Mouse (Mus musculus): ENCODE data around the gene D8Ertd738e.

DNA sequence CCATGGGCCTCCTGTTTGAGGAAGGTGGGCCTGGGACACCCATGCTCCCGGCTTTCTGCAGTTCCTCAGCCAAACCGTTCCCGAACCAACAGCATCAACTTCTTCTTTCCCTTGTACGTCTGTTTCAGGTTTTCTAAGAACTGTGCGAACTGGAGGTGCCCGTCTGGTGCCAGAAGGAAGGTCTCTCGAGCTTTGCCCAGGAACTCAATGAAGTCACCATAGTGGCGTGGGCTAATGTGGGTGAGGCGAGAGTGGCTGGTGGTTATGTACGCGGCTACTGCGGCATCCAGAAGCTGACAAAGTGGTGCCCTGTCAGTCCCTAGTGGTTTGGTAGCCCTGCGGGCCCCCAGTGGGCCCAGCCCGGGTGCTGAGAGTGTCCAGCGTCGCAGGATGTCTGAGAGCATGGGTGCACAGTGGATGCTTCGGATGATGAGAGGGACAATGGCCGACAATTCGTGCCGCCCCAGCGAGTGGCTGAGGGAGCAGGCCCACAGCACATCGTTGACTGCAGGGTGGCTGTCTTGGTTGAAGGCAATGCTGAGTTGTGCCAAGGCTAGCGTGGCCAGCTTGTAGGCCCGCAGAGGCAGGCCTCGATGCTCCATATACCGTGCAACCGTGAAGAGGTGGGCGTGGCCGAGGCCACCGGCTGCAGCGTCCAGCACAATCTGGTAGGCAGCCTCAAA, 37.5 kb downstream of the D8Ertd738e start:
- TF ChIP-seq POLR2A (IDR thresholded peaks at IDR 0.05; ENCODE audit: borderline replicate concordance, extremely low read depth, low read depth, low read length) (no peak), CTCF (IDR thresholded peaks at IDR 0.05; ENCODE audit: insufficient read depth, low read length) (no peak)
